Mouse (Mus musculus) forebrain, embryonic 15.5 days (tissue): ENCODE data around the gene Calr. TPM values are rescaled to one million over a fixed set of nuclear protein-coding genes. Genes with fewer than 3 reads are reported as not detected.

ENCODE experiments used
- ATAC-seq: fragments of 200-750 bp; cut with Nextera tagmentation; replicated peaks from 2 replicates; pipeline ENCODE4 v1.8.0; 2017; ENCODE audit warnings: mild to moderate bottlenecking, moderate TSS enrichment, moderate library complexity
- H3K27ac ChIP-seq: fragments of 300-500 bp; sonication (generic); replicated peaks from 2 replicates; pipeline ENCODE4 v1.5.1; 2015; ENCODE audit warnings: mild to moderate bottlenecking, inconsistent platforms
- H3K27me3 ChIP-seq: fragments of 300-500 bp; sonication (generic); 2 replicates; pipeline ENCODE4 v1.6.1; 2015; ENCODE audit warnings: inconsistent platforms
- H3K36me3 ChIP-seq: fragments of 300-500 bp; sonication (generic); 2 replicates; pipeline ENCODE4 v1.6.1; 2015; ENCODE audit warnings: mild to moderate bottlenecking, inconsistent platforms
- H3K4me1 ChIP-seq: fragments of 300-500 bp; sonication (generic); 2 replicates; pipeline ENCODE4 v1.6.1; 2015; ENCODE audit warnings: inconsistent platforms
- H3K4me2 ChIP-seq: fragments of 300-500 bp; sonication (generic); replicated peaks from 2 replicates; pipeline ENCODE4 v1.6.1; 2015; ENCODE audit warnings: mild to moderate bottlenecking, inconsistent platforms
- H3K4me3 ChIP-seq: fragments of 300-500 bp; sonication (generic); 2 replicates; pipeline ENCODE4 v1.5.1; 2015; ENCODE audit warnings: mild to moderate bottlenecking, inconsistent platforms
- H3K9ac ChIP-seq: fragments of 300-500 bp; sonication (generic); replicated peaks from 2 replicates; pipeline ENCODE4 v1.6.1; 2015; ENCODE audit warnings: mild to moderate bottlenecking, inconsistent platforms
- H3K9me3 ChIP-seq: fragments of 300-500 bp; sonication (generic); 2 replicates; pipeline ENCODE4 v1.6.1; 2016; ENCODE audit warnings: inconsistent platforms
- WGBS: fragments of 180-500 bp; shearing (Covaris S2); methylation state at CpG from one replicate; pipeline ENCODE4 v1.1.7; 2015; ENCODE audit warnings: mixed read lengths; 5-methylcytosine and 5-hydroxymethylcytosine counted together
- polyA plus RNA-seq: library from polyadenylated mRNA; unstranded; fragments of >200 nt; fragmentation: Nextera tagmentation; extraction: Ambion mirVana; gene quantifications from 2 replicates; pipeline ENCODE4 v1.2.1, GENCODE M21; 2015

Calr gene
- polyA plus RNA-seq, 1 experiment from 2014 or later: 559 TPM

DNA sequence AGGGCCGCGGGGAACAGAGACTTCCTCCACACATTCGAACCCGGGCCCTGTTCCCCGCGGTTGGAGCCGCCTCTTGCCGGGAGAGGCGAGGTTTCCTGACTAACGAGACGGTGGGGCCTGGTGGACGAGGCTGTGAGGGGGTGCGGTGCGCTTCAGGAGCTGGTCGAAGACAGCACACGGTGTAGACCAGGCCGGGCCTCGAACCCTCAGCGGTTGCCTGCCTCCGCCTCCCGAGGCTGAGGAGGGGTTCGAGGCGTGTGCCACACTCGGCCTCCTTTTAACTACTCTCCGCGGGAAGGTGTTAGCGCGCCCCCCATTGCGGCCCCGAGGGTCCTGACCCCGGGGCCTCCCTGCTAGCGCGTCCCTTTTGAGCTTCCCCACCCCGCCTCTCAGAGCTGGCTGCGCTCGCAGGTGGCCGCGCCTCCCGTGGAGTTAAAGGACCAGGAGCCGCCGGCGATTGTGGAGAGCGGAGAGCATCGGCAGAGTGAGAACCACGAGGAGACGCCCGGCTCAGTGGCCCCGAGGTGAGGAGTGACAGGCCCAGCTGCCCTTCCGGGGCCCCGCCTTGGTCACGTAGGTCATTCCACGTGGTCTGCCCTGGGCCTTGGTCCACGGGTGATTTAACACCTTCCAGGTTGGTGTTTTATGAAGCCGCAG lies 25.7 kb upstream of the Calr start:
- WGBS: 3% methylated on average over 54 of the region's 54 CpGs
- Histone ChIP-seq H3K4me2 (peak overlapping the region; percentile 92), H3K27me3 (no peaks in the 10 kb centered on the region), H3K36me3 (peaks cover 23% of the 10 kb centered on the region), H3K27ac (no peak overlapping the region), H3K4me3 (peak overlapping the region; percentile 47), H3K9ac (peak overlapping the region; percentile 56), H3K9me3 (no peaks in the 10 kb centered on the region), H3K4me1 (peaks cover 21% of the 10 kb centered on the region)
- peak; percentile 73 for ATAC-seq

GRCm38 (mm10) chr8:84871376-84872308 lies 24.9 kb upstream of the Calr start, which contains the start of gene Syce2:
TSS of gene Syce2 (plus strand) at chr8:84872111.
- Histone ChIP-seq H3K4me2 (peak within 1 kb of the TSS; percentile 92), H3K9me3 (no peaks in the 10 kb centered on the region), H3K36me3 (peaks cover 31% of the 10 kb centered on the region), H3K9ac (peak within 1 kb of the TSS; percentile 56), H3K4me1 (peaks cover 15% of the 10 kb centered on the region), H3K27me3 (no peaks in the 10 kb centered on the region), H3K4me3 (peak within 1 kb of the TSS; percentile 47), H3K27ac (no peak within 1 kb of the TSS)
- WGBS: 15% methylated on average over 44 of the region's 46 CpGs
- ATAC-seq: peak; percentile 74

- Histone ChIP-seq H3K36me3 (peaks cover 17% of the 10 kb centered on the region), H3K4me2 (peak within 1 kb of the TSS; percentile 81), H3K27ac (peak within 1 kb of the TSS; percentile 31), H3K9me3 (no peaks in the 10 kb centered on the region), H3K4me3 (peak within 1 kb of the TSS; percentile 63), H3K27me3 (no peaks in the 10 kb centered on the region), H3K9ac (peak within 1 kb of the TSS; percentile 79), H3K4me1 (peaks cover 18% of the 10 kb centered on the region)
- under 1% methylated on average over 39 of the region's 39 CpGs for WGBS
- peak; percentile 93 for ATAC-seq
Observed at GRCm38 (mm10) chr8:84856864-84857441, 10.2 kb upstream of the Calr start, which contains the start of gene Farsa. TSS of gene Farsa (plus strand) at chr8:84856989.

- peak overlapping the region; percentile 63 for H3K4me3 ChIP-seq
- peaks cover 18% of the 10 kb centered on the region for H3K4me1 ChIP-seq
- H3K9ac ChIP-seq: no peak overlapping the region
- WGBS: 96% methylated on average over 3 of the region's 3 CpGs
- no peak overlapping the region for H3K27ac ChIP-seq
- peak; percentile 44 for ATAC-seq
- no peaks in the 10 kb centered on the region for H3K9me3 ChIP-seq
- no peaks in the 10 kb centered on the region for H3K27me3 ChIP-seq
- peaks cover 11% of the 10 kb centered on the region for H3K36me3 ChIP-seq
- no peak overlapping the region for H3K4me2 ChIP-seq
Observed at GRCm38 (mm10) chr8:84856434-84856833, 9.7 kb upstream of the Calr start.

- H3K4me1 ChIP-seq: peaks cover 34% of the 10 kb centered on the region
- WGBS: 48% methylated on average over 6 of the region's 6 CpGs
- H3K27me3 ChIP-seq: no peaks in the 10 kb centered on the region
- H3K9me3 ChIP-seq: no peaks in the 10 kb centered on the region
- no peak for ATAC-seq
- H3K4me2 ChIP-seq: peak overlapping the region; percentile 68
- peak overlapping the region; percentile 82 for H3K27ac ChIP-seq
- H3K36me3 ChIP-seq: peaks cover 24% of the 10 kb centered on the region
- H3K9ac ChIP-seq: peak overlapping the region; percentile 70
- H3K4me3 ChIP-seq: peak overlapping the region; percentile 95
Observed at GRCm38 (mm10) chr8:84847684-84848435, 1.1 kb upstream of the Calr start.

GRCm38 (mm10) chr8:84846094-84846721 lies 526 bp downstream of the Calr start:
- Histone ChIP-seq H3K4me1 (peaks cover 37% of the 10 kb centered on the region), H3K4me3 (peak overlapping the region; percentile 95), H3K27me3 (no peaks in the 10 kb centered on the region), H3K9ac (peak overlapping the region; percentile 97), H3K4me2 (peak overlapping the region; percentile 78), H3K9me3 (no peaks in the 10 kb centered on the region), H3K27ac (peak overlapping the region; percentile 86), H3K36me3 (peaks cover 41% of the 10 kb centered on the region)
- WGBS: under 1% methylated on average over 30 of the region's 30 CpGs
- no peak for ATAC-seq

DNA sequence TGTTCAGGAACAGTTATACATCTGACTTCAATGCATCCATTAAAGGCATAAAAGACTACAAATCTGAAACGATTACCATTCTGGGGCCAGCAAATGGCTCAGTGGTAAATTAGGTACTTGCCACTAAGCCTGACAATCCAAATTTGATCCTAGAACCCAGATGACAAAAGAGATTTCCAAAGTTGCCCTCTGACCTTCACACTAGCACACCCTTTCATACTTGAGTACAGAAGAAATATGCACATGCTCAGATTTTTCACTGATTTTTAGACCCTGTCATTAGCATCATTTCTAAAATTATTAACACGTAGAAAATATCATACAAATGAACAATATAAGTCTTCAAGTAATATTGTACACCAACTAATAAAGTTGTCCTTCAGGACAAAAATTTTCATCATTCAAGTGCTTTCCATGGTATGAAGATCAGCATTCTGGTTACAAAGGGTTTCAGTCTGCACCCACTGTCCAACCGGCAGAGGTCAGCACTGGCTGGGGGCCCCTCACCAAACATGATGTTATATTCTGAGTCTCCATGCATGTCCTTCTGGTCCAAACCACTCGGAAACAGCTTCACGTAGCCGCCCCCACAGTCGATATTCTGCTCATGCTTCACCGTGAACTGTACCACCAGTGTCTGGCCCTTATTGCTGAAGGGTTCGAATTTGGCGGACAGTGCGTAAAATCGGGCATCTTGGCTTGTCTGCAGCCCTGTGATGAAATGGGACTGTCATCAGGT lies 1.2 kb downstream of the Calr start:
- H3K4me1 ChIP-seq: peaks cover 37% of the 10 kb centered on the region
- H3K4me2 ChIP-seq: peak overlapping the region; percentile 78
- H3K36me3 ChIP-seq: peaks cover 43% of the 10 kb centered on the region
- H3K27me3 ChIP-seq: no peaks in the 10 kb centered on the region
- WGBS: 12% methylated on average over 12 of the region's 12 CpGs
- no peaks in the 10 kb centered on the region for H3K9me3 ChIP-seq
- H3K9ac ChIP-seq: peak overlapping the region; percentile 97
- no peak for ATAC-seq
- peak overlapping the region; percentile 86 for H3K27ac ChIP-seq
- peak overlapping the region; percentile 95 for H3K4me3 ChIP-seq

GRCm38 (mm10) chr8:84844397-84845070 lies 2.2 kb downstream of the Calr start:
- ATAC-seq: no peak
- H3K4me3 ChIP-seq: peak overlapping the region; percentile 95
- H3K4me2 ChIP-seq: peak overlapping the region; percentile 78
- 92% methylated on average over 9 of the region's 9 CpGs for WGBS
- no peaks in the 10 kb centered on the region for H3K27me3 ChIP-seq
- no peak overlapping the region for H3K27ac ChIP-seq
- H3K9ac ChIP-seq: peak overlapping the region; percentile 97
- peaks cover 43% of the 10 kb centered on the region for H3K36me3 ChIP-seq
- H3K4me1 ChIP-seq: peaks cover 42% of the 10 kb centered on the region
- no peaks in the 10 kb centered on the region for H3K9me3 ChIP-seq

DNA sequence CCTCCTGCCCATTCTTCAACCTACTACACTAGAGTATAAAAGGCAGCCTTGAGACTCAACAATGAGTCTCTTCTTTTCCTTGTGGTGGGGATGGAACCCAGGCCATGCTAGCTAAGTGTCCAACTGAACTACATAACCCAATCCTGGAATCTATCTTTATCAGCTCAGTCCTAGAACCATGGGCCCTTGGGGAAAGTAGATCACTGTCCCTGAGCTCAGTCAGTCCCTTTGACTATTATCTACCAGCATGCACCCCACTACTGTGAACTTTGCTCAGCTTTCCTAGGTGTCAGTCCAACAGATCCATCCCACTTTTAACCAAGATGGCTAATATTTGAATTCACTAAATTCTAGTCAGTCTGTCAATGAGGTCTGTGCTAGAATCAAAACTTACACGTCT lies 5.2 kb downstream of the Calr start:
- peak overlapping the region; percentile 88; the same call in 1 of the 2 replicates for H3K27ac ChIP-seq
- no peaks in the 10 kb centered on the region for H3K9me3 ChIP-seq
- H3K4me1 ChIP-seq: peaks cover 43% of the 10 kb centered on the region
- H3K36me3 ChIP-seq: peaks cover 65% of the 10 kb centered on the region
- WGBS: 79% methylated on average over 1 of the region's 1 CpGs
- no peaks in the 10 kb centered on the region for H3K27me3 ChIP-seq
- no peak overlapping the region for H3K4me3 ChIP-seq
- H3K9ac ChIP-seq: no peak overlapping the region
- no peak overlapping the region for H3K4me2 ChIP-seq
- no peak for ATAC-seq

- Histone ChIP-seq H3K36me3 (peaks cover 76% of the 10 kb centered on the region), H3K4me2 (peak within 1 kb of the TSS; percentile 60), H3K4me1 (peaks cover 54% of the 10 kb centered on the region), H3K27ac (peak within 1 kb of the TSS; percentile 88), H3K9ac (peak within 1 kb of the TSS; percentile 70), H3K9me3 (no peaks in the 10 kb centered on the region), H3K27me3 (no peaks in the 10 kb centered on the region), H3K4me3 (peak within 1 kb of the TSS; percentile 59)
- peak; percentile 95 for ATAC-seq
- under 1% methylated on average over 50 of the region's 55 CpGs for WGBS
Observed at GRCm38 (mm10) chr8:84840248-84840999, 6.3 kb downstream of the Calr start, which contains the start of gene Rad23a. TSS of gene Rad23a (minus strand) at chr8:84840665.
